Mouse (Mus musculus) activated CD4-positive, CD25-positive, alpha-beta regulatory T cell, adult 4 months (primary cell): ENCODE data around the gene Adprh. TPM values are rescaled to one million over a fixed set of nuclear protein-coding genes. Genes with fewer than 3 reads are reported as not detected.

Experiments
- ATAC-seq: one replicate; pipeline ENCODE4 v1.8.0; 2017
- polyA plus RNA-seq, 2 experiments: library from polyadenylated mRNA; unstranded; fragments of 100-300 nt; shearing (Covaris generic); gene quantifications; one replicate each; pipeline ENCODE4 v1.2.1; 2017

The Adprh gene
- polyA plus RNA-seq, 2 experiments from 2014 or later = 47.4 to 51.6 TPM

DNA sequence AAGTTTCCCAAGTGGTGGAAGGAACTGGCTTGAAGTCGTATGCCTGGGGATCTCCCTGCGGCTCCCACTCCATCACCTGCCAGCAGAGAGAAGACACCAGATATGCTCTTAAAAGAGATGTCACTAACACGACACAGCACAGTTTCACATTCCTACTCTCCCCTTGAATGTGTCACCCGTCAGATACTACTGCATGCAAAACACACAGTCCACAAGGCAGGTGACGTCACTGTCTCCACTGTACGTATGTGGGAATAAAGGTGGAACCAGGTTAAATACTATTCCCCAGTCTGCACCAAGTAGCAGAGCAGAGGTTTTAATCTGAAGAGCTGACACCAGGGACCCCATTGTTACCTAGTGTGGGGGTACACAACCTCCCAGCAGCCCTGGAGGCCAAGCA, 12.1 kb downstream of the Adprh start:
- ATAC-seq = no peak

DNA sequence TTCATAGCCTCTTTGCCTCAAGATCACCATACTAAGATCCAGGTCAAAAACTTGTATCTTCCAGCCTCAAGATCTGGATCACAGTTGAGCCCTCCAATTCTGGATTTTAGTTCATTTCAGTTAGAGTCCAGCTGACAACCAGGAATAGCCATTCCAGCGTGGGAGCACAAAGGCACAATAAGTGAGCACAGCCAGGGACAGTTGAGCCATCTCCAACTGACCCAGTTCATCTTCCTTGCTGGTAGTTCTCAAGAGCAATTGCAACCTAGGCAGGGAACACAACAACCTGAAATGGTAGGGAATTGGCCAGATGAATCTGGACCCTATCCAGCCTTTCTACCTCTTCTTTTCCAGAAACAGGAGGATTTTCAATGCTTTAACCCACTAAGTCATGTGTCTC, 13.3 kb downstream of the Adprh start:
- no peak for ATAC-seq

DNA sequence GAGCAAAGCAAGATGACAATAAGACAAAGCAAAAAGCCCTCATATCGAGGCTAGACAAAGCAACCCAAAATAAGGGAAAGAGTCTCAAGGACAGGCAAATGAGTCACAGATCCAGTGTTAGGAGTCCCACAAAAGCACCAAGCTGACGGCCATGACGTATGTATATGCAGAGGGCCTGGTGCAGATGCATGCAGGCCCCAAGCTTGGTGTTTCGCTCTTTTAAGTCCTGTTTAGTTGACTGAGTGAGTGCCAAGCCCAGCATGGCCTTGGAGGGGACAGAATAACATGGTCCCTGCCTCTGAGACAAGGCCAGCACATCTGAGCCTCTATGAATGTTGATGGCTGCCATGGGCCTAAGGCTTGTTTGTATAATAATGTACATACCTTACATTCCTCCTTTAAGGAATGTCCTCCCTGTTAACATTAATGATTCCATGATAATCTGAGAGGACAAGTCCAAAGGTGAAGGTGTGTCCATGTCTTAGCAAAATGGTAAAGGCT, 18.2 kb downstream of the Adprh start:
- ATAC-seq = no peak

DNA sequence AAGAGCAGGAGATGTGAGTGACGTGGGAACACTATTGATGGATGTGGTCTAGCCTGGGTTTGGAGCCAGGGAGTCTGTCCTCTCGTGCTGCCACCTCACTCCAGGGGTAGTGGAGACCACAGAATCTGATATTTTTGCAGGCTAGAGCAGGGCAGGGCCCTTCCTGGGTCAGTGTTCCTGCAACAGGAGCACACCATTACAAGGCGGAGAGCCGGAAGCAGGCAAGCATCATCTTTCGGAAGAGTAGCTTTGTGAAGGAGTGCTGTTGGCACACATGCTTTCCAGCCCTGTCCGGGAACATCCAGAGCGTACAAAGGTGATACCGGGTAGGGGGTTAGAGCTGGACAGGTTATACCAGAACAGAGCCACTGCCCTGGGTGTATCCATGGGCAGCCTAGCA, 19.0 kb downstream of the Adprh start:
- ATAC-seq = no peak

DNA sequence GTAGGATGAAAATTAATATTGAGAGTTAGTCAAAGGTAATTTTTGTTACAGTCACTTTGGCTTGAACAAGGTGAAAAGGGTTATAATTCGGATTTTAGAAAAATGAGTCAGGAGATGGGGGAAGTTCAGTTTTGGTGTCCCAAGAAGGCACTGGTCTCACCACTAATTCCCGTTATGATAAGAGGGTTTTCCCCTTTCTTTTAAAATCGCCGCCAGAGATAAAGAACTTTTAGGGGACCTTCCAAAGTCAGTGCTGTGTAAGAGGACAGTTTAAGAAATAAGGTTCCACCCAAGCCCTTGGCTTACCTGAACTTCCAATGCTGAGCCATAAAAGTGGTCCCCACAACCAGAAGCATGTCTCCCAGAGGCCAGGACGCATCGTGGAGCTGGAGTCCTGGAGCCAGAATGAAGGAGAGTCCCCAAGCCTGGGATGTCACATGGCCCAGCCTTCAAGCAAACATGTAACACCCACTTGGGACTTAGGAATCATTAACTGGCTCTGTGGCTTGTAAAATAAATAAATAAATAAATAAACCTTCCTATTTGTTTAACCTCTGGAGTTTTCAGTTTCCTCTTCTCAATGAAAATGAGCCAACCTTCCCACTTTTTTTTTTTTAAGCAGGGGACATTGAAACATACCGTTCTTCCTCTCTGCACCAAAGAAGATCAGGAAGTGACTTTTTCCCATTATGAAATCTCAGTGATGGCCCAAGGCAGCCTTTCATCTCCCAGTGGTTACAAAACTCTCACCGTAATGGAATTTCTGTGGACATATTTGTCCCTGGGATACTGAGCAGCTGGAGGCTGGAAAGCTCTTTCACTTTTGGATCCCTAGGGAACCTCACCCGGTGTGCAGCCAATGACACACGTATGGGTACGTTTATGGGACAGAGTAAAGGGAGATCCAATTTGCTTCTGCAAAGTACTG, 19.7 kb downstream of the Adprh start, which contains the start of gene Pla1a:
Gene Pla1a (minus strand): TSS at position 648 of the 928 bp plus-strand sequence.
- ATAC-seq = no peak

DNA sequence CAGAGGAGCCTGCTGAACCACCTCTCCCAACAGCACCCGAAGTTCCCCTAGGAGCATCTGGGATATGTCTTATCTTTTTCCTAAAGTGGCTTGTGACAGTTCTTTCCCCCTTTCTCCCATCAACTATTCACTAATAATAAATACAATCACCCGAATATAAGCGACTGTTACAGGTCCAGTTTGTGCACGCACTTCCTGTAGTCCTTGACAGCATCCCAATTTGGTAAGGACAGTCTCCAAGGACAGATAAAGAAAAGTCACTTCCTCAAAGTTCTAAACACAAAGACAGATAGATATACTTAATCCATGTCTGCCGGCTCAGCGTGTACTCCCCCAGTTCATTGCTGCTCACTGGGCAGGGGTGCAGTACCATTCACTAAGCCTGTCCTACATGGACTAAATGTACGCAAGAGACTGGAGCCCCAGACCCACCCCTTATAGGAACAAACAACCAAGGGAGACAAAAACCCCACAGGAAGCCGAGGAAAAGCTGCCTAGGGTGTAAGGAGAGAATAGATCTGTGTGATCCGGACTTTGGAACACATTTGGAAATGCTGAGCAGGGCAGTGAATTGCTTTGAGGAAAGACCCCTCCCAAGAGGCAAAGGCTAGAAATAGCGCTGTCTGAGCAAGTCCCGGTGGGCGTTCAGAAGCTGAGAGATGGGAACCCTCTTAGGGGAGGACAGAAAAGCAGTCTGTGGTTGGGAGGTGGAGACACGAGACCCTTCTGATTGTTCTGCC, 20.9 kb downstream of the Adprh start:
- no peak for ATAC-seq

DNA sequence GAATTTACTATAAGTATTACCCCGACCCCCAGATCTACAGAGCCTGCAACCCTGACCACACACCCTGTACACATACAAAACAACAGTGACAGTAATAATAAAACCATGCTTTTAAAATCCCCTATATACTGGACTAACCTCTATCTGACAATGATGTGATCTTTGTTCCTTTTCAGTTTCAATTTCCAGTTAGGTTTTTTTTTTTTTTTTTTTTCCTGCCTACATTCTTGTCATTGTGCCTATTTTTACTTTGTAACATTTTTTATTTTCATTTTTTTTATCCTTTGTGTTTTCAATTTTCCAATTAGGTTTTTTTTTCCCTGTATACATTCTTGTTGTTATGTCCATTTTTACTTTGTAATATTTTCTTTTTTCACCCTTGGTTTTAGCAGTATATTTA, 26.7 kb downstream of the Adprh start:
- no peak for ATAC-seq

DNA sequence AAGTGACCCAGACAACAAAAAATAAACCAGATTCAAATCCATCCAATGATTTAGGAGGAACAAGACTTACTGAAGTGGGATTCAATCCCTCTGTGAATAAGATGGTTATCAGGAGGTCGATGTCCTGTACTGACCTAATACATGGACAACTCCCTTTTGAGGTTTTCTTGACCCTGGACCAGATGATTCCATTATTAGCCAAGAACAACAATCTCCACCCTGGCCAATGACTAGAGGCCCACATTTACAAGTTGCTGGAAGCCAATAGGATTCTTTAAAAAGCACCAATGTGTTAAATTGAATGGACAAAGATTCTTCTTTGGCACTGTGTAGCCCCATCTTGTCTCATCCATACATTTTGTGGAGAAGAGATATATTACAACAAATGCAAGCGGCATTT, 27.1 kb downstream of the Adprh start:
- ATAC-seq = no peak

DNA sequence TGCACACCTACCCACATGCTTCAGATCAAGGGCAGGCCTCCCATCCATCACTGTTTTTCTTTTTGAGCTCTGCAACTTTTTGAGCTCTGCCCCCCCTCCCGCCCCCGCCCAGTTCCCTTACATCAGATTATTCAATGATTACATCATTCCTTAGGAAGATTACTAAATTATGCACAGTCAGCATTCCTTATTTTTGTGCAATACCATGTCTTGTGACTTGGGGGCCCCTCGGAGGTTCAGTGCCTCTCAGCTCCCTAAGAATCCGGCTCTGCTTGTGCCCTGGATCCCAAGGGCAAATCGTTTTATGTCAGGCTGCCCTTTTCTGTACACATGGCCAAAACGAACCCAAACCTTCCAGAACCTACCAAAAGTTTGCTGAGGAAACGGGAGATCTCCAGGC, 37.5 kb downstream of the Adprh start:
- ATAC-seq = no peak

DNA sequence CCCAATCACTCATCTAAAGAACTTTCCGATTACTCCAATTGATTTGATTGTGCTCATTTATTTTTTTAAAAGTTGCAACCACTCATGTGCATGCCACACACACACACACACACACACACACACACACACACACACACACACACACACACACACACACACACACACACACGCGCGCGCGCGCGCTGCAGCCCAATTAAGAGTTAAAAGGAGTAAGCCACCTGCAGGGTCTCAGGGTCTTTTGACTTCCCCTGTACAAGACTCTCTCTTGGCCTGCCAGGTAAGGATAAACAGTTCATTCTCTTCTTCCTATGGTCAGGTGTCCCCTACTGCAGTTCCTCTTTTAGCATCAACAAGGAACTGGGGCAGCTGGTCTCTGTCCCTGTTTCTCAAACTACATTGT, 44.1 kb downstream of the Adprh start:
- no peak for ATAC-seq

DNA sequence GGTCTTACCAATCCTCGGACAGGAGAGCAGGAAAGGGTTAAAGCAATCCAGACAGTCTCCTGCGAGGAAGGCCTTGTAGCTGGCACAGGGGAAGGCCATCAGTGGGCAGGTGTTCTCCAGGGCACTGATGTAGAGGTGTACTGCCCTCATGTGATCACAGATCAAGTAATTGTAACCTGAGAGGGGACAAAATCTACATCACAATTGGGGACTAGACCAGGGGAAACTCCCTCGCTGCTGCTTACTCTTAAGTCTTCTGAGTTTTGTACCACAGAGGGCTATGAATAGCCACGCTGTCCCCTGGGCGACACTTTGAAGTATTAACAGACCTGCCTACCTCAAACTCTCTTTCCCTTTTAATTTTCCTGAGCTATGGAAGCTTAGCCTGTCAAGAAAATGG, 44.9 kb downstream of the Adprh start:
- ATAC-seq = no peak

DNA sequence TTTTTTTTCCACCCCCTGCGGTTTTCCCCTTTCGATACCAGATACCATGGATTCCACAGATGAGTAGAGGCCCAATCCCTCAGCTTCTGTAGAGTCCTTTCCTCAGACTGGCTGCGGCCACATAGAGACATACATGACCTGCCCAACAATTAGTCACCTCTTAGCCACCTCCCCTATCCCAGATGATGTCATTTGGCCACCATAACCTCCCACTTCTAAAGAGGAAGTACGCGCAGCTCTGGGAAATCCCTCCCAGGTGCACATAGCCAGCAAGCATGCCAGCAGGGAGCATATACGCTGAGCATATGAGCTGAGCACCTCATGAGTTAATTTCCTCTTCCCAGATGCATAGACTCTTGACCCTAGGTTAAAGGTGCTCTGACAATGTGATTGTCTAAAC, 45.8 kb downstream of the Adprh start:
- no peak for ATAC-seq

DNA sequence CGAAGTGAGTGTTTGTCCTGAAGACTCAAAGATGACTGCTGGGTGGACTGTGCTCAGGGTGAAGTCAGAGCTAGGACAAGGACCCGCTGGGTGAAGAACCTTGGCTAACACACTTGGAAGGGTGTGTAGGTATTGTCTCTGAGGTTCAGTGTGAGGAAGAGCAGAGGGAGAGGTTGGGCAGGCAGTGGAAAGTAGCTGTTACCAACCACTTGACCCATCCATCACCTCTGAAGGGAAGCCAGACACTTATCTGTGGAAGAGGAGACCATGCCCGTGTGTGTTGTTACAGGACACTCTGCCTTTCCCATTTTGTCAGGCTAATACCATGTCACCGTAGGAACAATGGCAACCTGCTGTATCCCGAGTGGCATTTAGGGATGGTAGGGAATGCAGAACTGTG, 46.2 kb downstream of the Adprh start:
- ATAC-seq = no peak

DNA sequence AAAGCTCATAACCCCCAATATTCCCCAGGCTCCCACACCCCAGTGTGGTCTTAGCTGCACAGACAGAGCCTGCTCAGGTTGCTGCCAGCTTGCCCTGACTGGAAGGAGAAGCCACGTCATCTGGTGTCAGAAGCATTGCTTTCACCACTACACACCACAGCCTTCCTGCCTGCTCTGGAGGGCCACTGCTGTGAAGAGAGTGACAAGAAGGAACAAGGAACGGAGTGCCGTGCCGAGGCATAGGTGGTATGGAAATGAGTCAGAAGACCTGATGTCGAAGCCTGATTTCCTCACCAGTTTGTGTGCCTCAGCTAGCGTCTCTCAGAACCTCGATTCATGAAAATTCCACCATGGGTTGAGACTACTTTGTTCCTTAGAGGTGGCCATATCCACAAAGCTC, 48.9 kb downstream of the Adprh start:
- ATAC-seq = peak; percentile 78

DNA sequence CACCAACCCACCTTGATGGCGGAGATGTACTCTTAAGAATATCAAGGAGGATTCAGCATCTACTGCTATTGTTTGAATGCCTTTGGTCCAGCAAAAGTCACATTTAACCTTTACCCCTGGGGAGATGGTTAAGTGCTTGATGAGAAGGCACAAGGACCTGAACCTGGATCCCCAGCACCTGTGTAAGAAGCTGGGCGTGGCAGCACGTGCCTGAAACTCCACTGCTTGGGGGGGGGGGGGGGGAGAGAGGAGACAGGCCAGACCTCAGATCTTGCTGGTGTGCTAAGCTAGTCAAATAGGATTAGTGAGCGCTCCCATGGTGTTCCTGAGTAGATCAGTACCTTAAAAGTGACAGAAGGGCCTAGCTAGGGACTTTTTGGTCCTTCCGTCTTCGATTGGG, 51.0 kb downstream of the Adprh start:
- no peak for ATAC-seq

DNA sequence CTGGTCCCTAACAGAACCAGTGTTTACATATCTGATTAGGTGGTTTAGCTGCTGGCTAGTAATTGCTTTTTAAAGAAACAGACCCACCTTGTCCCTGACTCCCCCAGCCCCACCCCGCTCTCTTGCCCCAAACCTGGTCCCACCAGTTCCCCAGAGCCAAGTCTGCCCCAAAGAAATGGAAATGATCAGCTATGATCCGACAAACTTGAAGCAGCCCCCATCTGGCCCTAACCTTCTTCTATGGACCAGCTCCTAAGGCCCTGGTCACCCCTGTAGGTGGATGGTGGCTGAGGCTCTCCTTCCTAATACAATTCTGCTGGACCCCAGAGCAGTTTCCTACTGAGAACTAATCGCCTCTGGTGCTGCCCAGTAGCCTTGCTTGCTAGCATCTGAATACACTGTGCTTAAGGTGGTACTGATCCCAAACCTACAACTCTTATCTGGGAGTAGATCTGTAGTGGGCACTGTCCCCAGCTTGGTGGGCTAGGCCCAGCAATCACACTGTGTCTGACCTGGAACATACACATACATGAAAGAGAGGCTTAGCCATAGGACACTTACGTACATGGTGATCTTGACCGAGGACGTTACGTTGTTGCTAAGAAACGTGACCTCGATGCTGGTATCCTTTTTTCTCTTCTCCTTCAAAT, 52.1 kb downstream of the Adprh start:
- no peak for ATAC-seq

DNA sequence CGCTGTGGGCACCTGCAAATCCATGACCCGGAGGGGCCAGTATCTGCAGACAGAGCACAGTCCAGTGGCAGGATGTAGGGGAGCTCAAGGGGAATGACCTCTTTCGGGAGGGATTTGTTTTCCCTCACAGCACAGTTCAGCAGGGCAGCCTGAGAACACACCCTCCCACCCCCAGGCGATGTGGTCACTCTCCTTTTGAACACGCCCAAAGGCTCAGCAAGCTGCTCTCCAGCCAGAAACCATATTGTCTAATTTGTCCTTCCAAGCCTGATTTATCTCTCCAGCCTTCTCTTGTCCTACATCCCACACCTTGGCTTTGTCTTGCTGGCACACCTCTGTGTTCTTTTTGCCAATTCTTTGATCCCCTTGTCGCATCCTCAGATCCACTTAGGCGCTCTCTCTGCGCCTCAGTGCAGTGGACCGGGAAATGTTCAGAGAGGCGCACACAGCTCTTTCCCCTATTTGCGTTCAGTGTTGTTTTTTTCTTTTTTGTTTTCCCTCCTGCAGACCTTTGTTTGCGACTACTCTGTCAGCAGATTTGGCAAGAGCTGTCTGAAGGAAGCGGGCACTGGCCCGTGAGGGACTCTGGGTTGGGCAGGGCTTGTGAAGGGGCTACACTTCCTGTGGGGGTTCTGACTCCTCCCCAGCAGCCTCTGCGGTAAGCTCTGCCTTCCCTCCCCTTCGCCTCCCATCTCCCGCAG, 52.8 kb downstream of the Adprh start:
- peak; percentile 32 for ATAC-seq

DNA sequence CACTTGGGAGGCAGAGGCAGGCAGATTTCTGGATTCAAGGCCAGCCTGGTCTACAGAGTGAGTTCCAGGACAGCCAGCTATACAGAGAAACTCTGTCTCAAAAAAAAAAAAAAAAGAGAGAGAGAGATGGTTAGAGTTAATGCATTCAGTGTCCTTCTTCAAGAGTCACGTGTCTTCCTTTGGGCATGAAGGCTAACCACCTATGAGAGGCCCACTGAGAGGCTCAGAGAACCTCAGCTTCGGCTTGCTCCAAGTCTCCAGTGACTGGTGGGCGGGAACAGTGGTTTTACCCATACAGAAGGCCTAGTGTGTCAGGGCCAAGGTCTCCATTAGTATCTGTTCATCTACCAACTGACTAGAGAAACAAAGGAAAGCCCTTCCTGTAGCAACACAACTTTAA, 53.4 kb downstream of the Adprh start:
- no peak for ATAC-seq

DNA sequence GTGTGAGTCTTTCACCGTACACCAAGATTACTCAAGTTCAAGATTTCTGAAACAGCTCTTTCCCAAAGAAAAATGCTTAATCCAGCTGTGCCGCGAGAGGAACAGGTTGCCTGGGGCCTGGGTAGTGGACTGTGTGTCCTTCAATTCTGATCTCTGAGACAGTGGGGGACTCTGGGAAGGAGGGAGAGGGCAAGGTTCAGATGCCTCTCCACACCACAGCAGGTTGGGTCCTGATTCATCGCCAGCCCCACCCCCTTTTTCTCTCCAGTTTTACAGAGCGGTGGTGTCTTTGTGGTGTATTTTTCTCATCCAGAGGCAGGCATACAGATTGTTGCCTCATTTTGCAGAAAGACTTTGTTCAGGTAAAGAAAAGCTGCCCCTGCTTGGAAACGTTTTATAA, 54.2 kb downstream of the Adprh start:
- ATAC-seq = no peak

DNA sequence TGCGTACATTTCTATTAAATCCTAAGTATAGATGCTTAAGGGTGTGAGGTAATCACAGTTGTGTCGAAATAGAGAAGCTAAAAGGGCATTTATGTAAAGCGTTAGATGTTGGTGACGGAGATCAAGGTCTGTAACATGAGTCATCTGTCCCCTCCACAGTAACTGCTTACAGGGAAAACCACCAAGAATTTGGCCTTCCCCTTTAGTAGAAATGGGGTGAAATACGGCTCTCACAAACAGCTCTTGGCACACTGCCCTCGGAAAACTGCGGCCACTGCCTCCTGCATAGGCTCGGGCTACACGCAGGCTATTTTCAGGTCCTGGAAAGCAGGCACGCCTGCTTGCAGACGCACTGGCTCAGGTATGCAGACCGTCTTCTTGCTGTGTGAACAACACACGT, 56.3 kb downstream of the Adprh start:
- ATAC-seq = no peak

DNA sequence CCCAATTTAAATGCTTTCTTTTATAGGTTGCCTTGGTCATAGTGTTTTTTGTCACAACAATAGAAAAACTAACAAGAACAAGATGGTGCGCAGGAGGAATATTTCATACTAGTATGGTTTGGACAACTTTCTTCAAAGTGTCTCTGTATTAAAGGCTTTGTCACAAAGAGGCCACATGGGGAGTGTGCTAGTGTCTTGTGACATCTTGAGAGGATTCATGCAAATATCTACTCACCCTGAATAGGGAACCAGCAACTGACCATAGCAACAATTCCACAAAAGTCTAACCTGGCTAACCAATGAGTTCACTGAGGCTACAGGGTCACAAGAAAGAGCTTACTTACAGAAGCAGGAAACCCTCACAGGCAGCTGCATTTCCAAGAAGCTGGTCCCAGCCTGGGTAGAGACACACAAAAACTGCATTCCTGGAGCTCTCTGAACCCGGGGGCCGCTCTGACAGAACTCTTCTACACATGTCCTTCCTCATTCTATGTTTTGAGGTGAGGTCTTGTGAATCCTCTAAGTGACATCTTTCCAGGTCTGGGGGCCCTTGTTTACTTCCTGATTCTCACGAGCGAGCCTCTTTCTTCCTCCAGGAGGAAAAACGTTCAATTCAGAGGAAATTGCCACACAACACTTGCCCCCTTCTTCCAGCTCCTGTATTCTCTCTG, 57.3 kb downstream of the Adprh start:
- no peak for ATAC-seq

DNA sequence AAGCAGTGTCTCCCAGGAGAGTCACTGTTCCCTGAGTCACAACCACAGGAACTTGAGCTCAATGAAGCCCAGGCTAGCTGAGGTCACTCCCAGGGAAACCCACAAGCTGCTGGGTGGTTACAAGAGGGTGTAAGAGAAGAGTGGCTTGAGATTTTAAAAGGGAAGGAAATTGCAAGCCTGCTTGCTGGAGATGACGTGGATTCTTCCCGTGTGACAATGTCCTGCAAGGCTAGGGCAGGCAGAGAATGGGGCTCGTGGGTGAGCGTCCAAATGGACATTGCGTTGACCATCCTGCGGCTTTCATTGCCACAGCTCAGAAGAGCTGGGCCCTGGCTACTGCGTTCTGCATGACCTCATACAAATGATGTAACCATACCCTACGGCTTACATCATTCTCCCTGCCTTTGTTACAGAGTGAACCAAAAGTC, 58.3 kb downstream of the Adprh start:
- ATAC-seq = no peak
